Mouse (Mus musculus) lung, postnatal 0 days (tissue): Measurements from ENCODE around the gene Mical3.

ENCODE experiments used
- CTCF ChIP-seq: IDR thresholded peaks from 2 replicates; pipeline ENCODE4 v1.5.1; 2016; ENCODE audit warnings: antibody characterized with exemption, mild to moderate bottlenecking
- EP300 ChIP-seq: IDR thresholded peaks from 2 replicates; pipeline ENCODE4 v1.6.1; 2016; ENCODE audit warnings: antibody characterized with exemption, mild to moderate bottlenecking, control low read depth

DNA sequence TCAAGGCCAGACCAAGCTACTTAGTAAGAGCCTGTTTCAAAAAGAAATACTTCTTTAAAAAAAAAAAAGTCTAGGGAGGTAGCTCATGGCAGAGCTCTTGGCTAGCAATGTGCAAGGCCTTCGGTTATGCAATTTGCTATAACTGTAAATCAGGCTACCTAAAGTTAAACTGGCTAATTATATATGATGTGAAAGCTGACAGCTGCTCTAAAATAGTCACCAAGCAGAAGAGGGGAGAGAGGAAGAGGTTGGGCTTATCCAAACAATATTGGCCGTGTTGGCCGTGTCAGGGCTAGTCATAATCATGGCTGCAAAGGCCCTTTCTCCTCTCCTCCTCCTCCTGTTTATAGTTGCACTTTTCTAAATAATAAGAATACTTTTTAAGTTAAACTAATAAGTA, 94.9 kb downstream of the Mical3 start:
- TF ChIP-seq CTCF (no peak), EP300 (no peak)
